Mouse (Mus musculus) heart, postnatal 0 days (tissue): ENCODE data around the gene Tnrc6b. TPM values are rescaled to one million over a fixed set of nuclear protein-coding genes. Genes with fewer than 3 reads are reported as not detected.
A peak's percentile ranks its signal among the peaks of the same experiment; 100 is the strongest.

Experiments
- ATAC-seq: fragments of 200-750 bp; cut with Nextera tagmentation; 2 replicates; pipeline ENCODE4 v1.8.0; 2017; ENCODE audit warnings: low read depth, moderate number of reproducible peaks, moderate library complexity; ENCODE audit not compliant: insufficient read depth
- DNase-seq: peaks from one replicate; pipeline ENCODE4 v3.0.0-alpha.2; 2016; ENCODE audit warnings: low spot score
- H3K27ac ChIP-seq: fragments of 300-500 bp; sonication (generic); 2 replicates; pipeline ENCODE4 v1.5.1; 2014; ENCODE audit warnings: low read depth, mild to moderate bottlenecking
- H3K27me3 ChIP-seq: fragments of 300-500 bp; sonication (generic); 2 replicates; pipeline ENCODE4 v1.6.1; 2014; ENCODE audit warnings: low read length, mixed read lengths; ENCODE audit not compliant: control insufficient read depth, insufficient read depth
- H3K36me3 ChIP-seq: fragments of 300-500 bp; sonication (generic); replicated peaks from 2 replicates; pipeline ENCODE4 v1.6.1; 2014; ENCODE audit warnings: low read length, mixed read lengths; ENCODE audit not compliant: control insufficient read depth, insufficient read depth
- H3K4me1 ChIP-seq: fragments of 300-500 bp; sonication (generic); 2 replicates; pipeline ENCODE4 v1.6.1; 2014; ENCODE audit warnings: antibody characterized with exemption; ENCODE audit not compliant: control insufficient read depth, insufficient read depth
- H3K4me2 ChIP-seq: fragments of 300-500 bp; sonication (generic); 2 replicates; pipeline ENCODE4 v1.6.1; 2014; ENCODE audit warnings: low read depth, mild to moderate bottlenecking, low read length, moderate library complexity
- H3K4me3 ChIP-seq: fragments of 300-500 bp; sonication (generic); 2 replicates; pipeline ENCODE4 v1.5.1; 2014; ENCODE audit warnings: low read depth, low read length
- H3K9ac ChIP-seq: fragments of 300-500 bp; sonication (generic); replicated peaks from 2 replicates; pipeline ENCODE4 v1.6.1; 2014; ENCODE audit warnings: low read depth, low read length, mixed read lengths
- H3K9me3 ChIP-seq: fragments of 300-500 bp; sonication (generic); replicated peaks from 2 replicates; pipeline ENCODE4 v1.6.1; 2016; ENCODE audit warnings: low read length; ENCODE audit not compliant: control insufficient read depth
- CTCF ChIP-seq: IDR thresholded peaks from 2 replicates; pipeline ENCODE4 v1.5.1; 2016; ENCODE audit warnings: antibody characterized with exemption, control low read depth, low read depth
- EP300 ChIP-seq: IDR thresholded peaks from 2 replicates; pipeline ENCODE4 v1.6.1; 2016; ENCODE audit warnings: antibody characterized with exemption, low read depth
- WGBS: fragments of 180-500 bp; shearing (Covaris S2); extraction: QIAGEN DNeasy Blood & Tissue Kit; methylation state at CpG from one replicate; pipeline ENCODE4 v1.1.7; 2014; 5-methylcytosine and 5-hydroxymethylcytosine counted together
- polyA plus RNA-seq: library from polyadenylated mRNA; unstranded; fragments of >200 nt; fragmentation: Nextera tagmentation; extraction: Ambion mirVana; gene quantifications from 2 replicates; pipeline ENCODE4 v1.2.1, GENCODE M21; 2015
- total RNA-seq: library from RNA; depleted of rRNA; stranded (reverse); fragments of >200 nt; gene quantifications from 2 replicates; pipeline ENCODE4 v1.2.3, GENCODE M21; 2014; ENCODE audit warnings: low replicate concordance

The Tnrc6b gene
- total and polyA plus RNA-seq, 2 experiments from 2014 or later, result 16.1 to 33.5 TPM

DNA sequence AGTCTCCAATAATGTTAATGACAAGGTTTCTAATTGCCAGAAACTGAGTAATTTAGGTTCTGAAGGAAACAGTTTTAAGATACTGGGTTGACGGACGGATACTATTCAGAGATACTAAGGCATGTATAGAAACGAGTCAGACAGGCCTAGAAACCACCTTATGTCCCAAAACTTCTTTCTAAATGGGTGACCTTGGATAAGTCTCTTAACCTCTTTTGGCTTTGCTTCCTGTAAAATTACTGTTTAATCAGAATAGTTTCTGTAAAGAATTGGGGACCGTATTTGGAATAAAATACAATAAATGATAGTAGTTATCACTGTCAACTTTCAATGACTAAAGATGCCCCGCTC is 881 bp upstream of the Tnrc6b start:
- Histone ChIP-seq H3K9me3 (no peaks in the 10 kb centered on the region), H3K27me3 (no peaks in the 10 kb centered on the region), H3K9ac (no peak overlapping the region), H3K36me3 (no peaks in the 10 kb centered on the region), H3K4me3 (peak overlapping the region; percentile 91), H3K4me1 (peaks cover 20% of the 10 kb centered on the region; the same call in 1 of the 2 replicates), H3K4me2 (peak overlapping the region; percentile 42), H3K27ac (peak overlapping the region; percentile 89)
- ATAC-seq (no peak), DNase-seq (no peak)
- no peak for TF ChIP-seq CTCF
- no peak for TF ChIP-seq EP300
- 9% methylated on average over 5 of the region's 5 CpGs for WGBS

DNA sequence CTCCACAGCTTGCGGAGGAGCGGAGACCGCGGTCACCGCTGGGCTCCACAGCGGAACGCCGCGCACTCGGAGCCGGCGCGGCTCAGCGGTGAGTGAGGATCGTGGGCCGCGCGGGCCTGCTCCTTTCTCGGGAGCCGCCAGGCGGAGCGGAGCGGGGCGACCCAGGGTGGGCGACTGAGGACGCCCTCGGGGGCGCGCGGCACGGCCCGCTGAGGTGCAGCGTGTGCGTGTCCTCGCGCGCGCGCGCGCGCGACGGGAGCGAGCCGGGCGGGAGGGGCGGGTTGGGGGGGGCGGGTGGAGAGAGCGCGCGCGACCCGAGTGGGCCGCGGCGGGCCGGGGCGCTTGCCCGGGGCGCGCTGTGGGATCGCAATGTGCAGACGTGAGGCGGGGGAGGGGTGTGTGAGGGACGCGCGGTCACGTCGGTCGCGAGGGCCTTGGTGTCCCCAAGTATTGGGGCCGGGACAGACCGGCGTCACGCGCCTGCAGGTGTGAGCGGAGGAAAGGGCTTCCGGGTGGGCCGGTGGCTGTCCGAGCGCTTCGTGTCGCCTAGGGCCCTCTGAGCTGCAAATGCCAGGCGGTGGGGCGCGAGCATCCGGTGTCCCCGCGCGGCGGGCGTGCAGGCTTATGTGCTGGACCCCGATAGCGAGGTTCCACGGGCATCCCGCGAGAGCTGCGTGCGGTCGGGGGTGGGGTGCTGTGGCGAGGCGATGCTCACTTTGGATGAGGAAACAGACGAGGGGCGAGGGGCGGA is 463 bp downstream of the Tnrc6b start:
- WGBS, result under 1% methylated on average over 90 of the region's 106 CpGs
- Histone ChIP-seq H3K4me3 (peak overlapping the region; percentile 91), H3K9me3 (no peaks in the 10 kb centered on the region), H3K9ac (peak overlapping the region; percentile 92), H3K27me3 (no peaks in the 10 kb centered on the region), H3K4me1 (peaks cover 16% of the 10 kb centered on the region; the same call in 1 of the 2 replicates), H3K36me3 (no peaks in the 10 kb centered on the region), H3K4me2 (peak overlapping the region; percentile 74), H3K27ac (peak overlapping the region; percentile 95)
- ATAC-seq, result peak; percentile 21
- TF ChIP-seq CTCF (no peak), EP300 (no peak)
- peak; percentile 48 for DNase-seq

DNA sequence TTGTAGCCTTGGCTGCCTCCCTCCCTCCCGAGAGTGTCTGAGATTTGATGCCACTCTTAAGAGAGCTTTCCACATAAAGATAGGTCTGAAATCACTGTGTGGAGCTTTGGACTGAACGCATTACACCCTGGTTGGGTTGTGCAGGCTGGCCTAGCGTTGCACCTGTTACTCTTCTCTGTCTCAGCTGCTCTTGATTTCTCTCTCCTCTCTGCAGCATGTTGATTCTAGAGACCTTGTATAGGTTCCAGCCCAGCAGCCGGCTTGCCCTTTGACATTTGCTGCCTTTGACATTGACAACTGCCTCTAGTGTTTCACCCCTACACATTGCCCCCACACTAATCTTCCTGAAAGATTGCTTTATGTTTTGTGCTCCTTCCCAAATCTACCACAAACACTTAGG is 3.2 kb downstream of the Tnrc6b start:
- Histone ChIP-seq H3K9me3 (no peaks in the 10 kb centered on the region), H3K9ac (no peak overlapping the region), H3K4me1 (peaks cover 9% of the 10 kb centered on the region; the same call in 1 of the 2 replicates), H3K27ac (no peak overlapping the region), H3K27me3 (no peaks in the 10 kb centered on the region), H3K4me3 (no peak overlapping the region), H3K4me2 (no peak overlapping the region), H3K36me3 (no peaks in the 10 kb centered on the region)
- WGBS, result 70% methylated on average over 4 of the region's 4 CpGs
- no peak for TF ChIP-seq EP300
- no peak for TF ChIP-seq CTCF
- ATAC-seq, result no peak
- no peak for DNase-seq

DNA sequence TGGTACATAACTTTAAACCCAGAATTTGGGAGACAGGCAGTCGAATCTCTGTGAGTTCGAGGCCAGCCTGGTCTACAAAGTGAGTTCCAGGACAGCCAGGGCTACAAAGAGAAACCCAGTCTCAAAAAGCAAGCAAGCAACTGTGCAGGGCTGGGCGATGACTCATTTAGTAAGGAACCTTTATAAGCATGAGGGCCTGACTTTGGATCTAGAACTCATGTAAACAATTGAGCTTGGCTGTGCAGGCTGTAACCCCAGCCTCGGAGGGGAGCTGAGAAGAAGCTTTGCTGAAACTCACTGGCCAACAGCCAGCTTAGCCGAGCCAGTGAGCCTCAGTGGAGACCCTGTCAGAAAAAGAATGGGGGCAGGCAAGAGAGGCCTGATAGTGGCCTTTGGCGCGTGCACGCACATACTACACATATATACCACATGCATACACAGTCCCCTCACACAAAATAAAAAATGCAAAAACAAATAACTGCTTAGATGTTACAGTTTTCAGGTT is 5.6 kb downstream of the Tnrc6b start:
- H3K4me3 ChIP-seq, result no peak overlapping the region

DNA sequence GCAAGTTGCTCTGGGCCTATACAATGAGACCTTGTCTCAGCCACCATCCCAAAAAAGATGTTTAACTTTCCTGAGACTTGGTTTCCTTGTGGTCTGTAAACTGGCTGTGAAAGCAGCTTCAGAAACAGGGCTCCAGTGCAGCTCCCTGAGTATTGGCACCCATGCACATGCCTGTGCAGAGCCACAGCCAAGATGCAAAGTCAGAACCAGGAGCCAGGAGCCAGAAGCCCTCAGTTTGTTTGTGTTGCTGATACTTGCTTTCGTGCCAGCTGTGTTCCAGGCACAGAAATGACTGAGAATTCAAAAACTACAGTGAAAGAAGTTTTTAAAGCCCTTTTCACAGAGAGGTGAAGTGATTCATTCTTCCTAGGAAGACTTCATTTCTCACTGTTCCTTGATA is 6.3 kb downstream of the Tnrc6b start:
- no peak overlapping the region for H3K4me2 ChIP-seq
- TF ChIP-seq CTCF (no peak), EP300 (no peak)
- H3K4me3 ChIP-seq, result no peak overlapping the region
- DNase-seq (no peak), ATAC-seq (no peak)
- H3K27ac ChIP-seq, result no peak overlapping the region
- H3K27me3 ChIP-seq, result no peaks in the 10 kb centered on the region
- no peak overlapping the region for H3K9ac ChIP-seq
- H3K36me3 ChIP-seq, result no peaks in the 10 kb centered on the region
- WGBS, result 42% methylated on average over 1 of the region's 1 CpGs
- H3K4me1 ChIP-seq, result peaks cover 10% of the 10 kb centered on the region
- H3K9me3 ChIP-seq, result no peaks in the 10 kb centered on the region

More for the DNA sequence above, 5.6 kb downstream of the Tnrc6b start:
- ATAC-seq, result no peak
- H3K9me3 ChIP-seq, result no peaks in the 10 kb centered on the region
- H3K27me3 ChIP-seq, result no peaks in the 10 kb centered on the region
- DNase-seq, result no peak
- H3K4me2 ChIP-seq, result no peak overlapping the region
- no peak overlapping the region for H3K9ac ChIP-seq
- no peak overlapping the region for H3K27ac ChIP-seq
- TF ChIP-seq EP300 (no peak), CTCF (no peak)
- peaks cover 10% of the 10 kb centered on the region for H3K4me1 ChIP-seq
- WGBS, result 74% methylated on average over 8 of the region's 8 CpGs
- H3K36me3 ChIP-seq, result no peaks in the 10 kb centered on the region
